14 mouse cellular contexts compared by ENCODE assay signal in the genomic region with DNA sequence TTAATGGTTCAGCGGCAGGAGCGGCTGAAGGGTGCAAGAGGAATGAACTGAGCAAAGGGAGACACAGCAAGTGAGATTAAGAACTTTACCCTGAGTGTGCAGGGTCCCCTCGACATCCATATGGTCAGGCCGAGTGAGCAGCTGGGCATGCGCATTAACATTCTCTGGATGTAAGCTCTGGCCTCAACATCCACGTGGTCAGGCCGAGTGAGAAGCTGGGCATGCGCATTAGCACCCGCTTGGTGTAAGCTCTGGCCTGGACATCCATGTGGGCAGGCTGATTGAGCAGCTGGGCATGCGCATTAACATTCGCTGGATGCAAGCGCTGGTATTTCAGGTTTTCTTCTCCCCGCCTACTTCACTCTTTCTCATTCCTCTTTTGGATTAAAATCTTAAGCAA. TPM values are rescaled to one million over a fixed set of nuclear protein-coding genes. Genes with fewer than 3 reads are reported as not detected.
DNase-seq lines count a peak whose midpoint lies in the region; ATAC-seq and TF ChIP-seq lines count a peak whose summit lies in the region.
"Had no signal": no experiment of that assay in that cellular context is flagged by ENCODE, and none has a peak within 500 bp of the region (broad histone marks: within the 10 kb centered on the region; RNA-seq: fewer than 3 reads in every experiment).

No protein-coding gene starts in this region.

- H3K4me3 ChIP-seq in testis, adult 2 months (ENCODE audit: control insufficient read depth, low read depth, low read length) = peak overlapping the region; percentile 80
- H3K4me3 ChIP-seq in hindbrain, embryonic 16.5 days (ENCODE audit: low read length) = no peak overlapping the region
- H3K4me3 ChIP-seq in intestine, embryonic 16.5 days (ENCODE audit: low read length) = no peak overlapping the region
- H3K4me3 ChIP-seq: lung, embryonic 15.5 days had no signal

- no peak overlapping the region for H3K27ac ChIP-seq in testis, adult 2 months (ENCODE audit: control insufficient read depth, insufficient read depth, low read depth, low read length)
- H3K27ac ChIP-seq in hindbrain, embryonic 16.5 days (ENCODE audit: low read depth, low read length) = no peak overlapping the region
- no peak overlapping the region for H3K27ac ChIP-seq in intestine, embryonic 16.5 days (ENCODE audit: low read length)
- H3K27ac ChIP-seq: lung, embryonic 15.5 days had no signal

- H3K9ac ChIP-seq in hindbrain, embryonic 16.5 days (ENCODE audit: low read depth, low read length) = no peak overlapping the region
- H3K9ac ChIP-seq in intestine, embryonic 16.5 days (ENCODE audit: low read depth, low read length) = no peak overlapping the region
- H3K9ac ChIP-seq: lung, embryonic 15.5 days had no signal

- peak; percentile 86 for ATAC-seq in hindbrain, embryonic 16.5 days
- no peak for ATAC-seq in granulocyte monocyte progenitor cell, adult 5-6 weeks (replicated peaks; ENCODE audit: poor library complexity, severe bottlenecking)
- ATAC-seq in intestine, embryonic 16.5 days = no peak

- no peaks in the 10 kb centered on the region for H3K36me3 ChIP-seq in testis, adult 2 months (ENCODE audit: control insufficient read depth, insufficient read depth, low read length)
- no peaks in the 10 kb centered on the region for H3K36me3 ChIP-seq in hindbrain, embryonic 16.5 days (ENCODE audit: control insufficient read depth, insufficient read depth, low read length)
- no peaks in the 10 kb centered on the region for H3K36me3 ChIP-seq in intestine, embryonic 16.5 days (ENCODE audit: control insufficient read depth, insufficient read depth, low read length)
- H3K36me3 ChIP-seq: lung, embryonic 15.5 days had no signal

- peak; percentile 65; the same call in 1 of the 2 replicates for TF ChIP-seq POLR2A in testis, adult 2 months (IDR thresholded peaks at IDR 0.05; ENCODE audit: control insufficient read depth, low read depth, low read length)

- DNase-seq in testis, postnatal 10 days (ENCODE audit: low spot score) = no peak
- DNase-seq in neural tube, embryonic 10.5 days (ENCODE audit: extremely low spot score, low spot score) = peak; percentile 20
- peak; percentile 27 for DNase-seq in urinary bladder, postnatal 25 days (ENCODE audit: low spot score)
- no peak for DNase-seq in spleen, postnatal 36 days (ENCODE audit: low spot score in 2 of 2)
- DNase-seq: cerebellum, postnatal 25 days had no signal

- H3K4me2 ChIP-seq in hindbrain, embryonic 16.5 days (ENCODE audit: low read length) = no peak overlapping the region
- H3K4me2 ChIP-seq in intestine, embryonic 16.5 days (ENCODE audit: low read depth, low read length) = no peak overlapping the region
- H3K4me2 ChIP-seq: lung, embryonic 15.5 days had no signal

- no peaks in the 10 kb centered on the region for H3K27me3 ChIP-seq in testis, adult 2 months (ENCODE audit: control insufficient read depth, insufficient read depth, low read length)
- no peaks in the 10 kb centered on the region for H3K27me3 ChIP-seq in hindbrain, embryonic 16.5 days (replicated peaks; ENCODE audit: control insufficient read depth, insufficient read depth, low read length)
- H3K27me3 ChIP-seq in intestine, embryonic 16.5 days (replicated peaks; ENCODE audit: control insufficient read depth, insufficient read depth, low read length) = no peaks in the 10 kb centered on the region
- H3K27me3 ChIP-seq: lung, embryonic 15.5 days had no signal

- no peaks in the 10 kb centered on the region for H3K9me3 ChIP-seq in hindbrain, embryonic 16.5 days (ENCODE audit: control insufficient read depth, low read length)
- no peaks in the 10 kb centered on the region; the same call in 1 of the 2 replicates for H3K9me3 ChIP-seq in intestine, embryonic 16.5 days (ENCODE audit: control insufficient read depth, low read length)
- H3K9me3 ChIP-seq: lung, embryonic 15.5 days had no signal

- no peaks in the 10 kb centered on the region; the same call in 1 of the 2 replicates for H3K4me1 ChIP-seq in testis, adult 2 months (ENCODE audit: control insufficient read depth, insufficient read depth, low read length)
- H3K4me1 ChIP-seq in hindbrain, embryonic 16.5 days (ENCODE audit: control insufficient read depth, insufficient read depth, low read depth, low read length) = no peaks in the 10 kb centered on the region
- 0 out of 2 replicates have a peak, but pooled peaks cover 4% of the 10 kb centered on the region for H3K4me1 ChIP-seq in intestine, embryonic 16.5 days (ENCODE audit: control insufficient read depth, insufficient read depth, low read length)
- H3K4me1 ChIP-seq: lung, embryonic 15.5 days had no signal

- 56% methylated on average over 13 of the region's 13 CpGs for WGBS in hindbrain, embryonic 16.5 days
- 79% methylated on average over 13 of the region's 13 CpGs for WGBS in intestine, embryonic 16.5 days

- no peak for TF ChIP-seq CTCF in testis, adult 2 months (IDR thresholded peaks at IDR 0.05; ENCODE audit: control insufficient read depth, insufficient read depth, insufficient replicate concordance, low read depth, low read length)

RNA-seq across cellular contexts. Expression of a gene that starts 12.4 kb away (rescaled TPM):
- 0.61 and 1.3 TPM in 2 replicates for polyA plus RNA-seq in testis, adult 2 months (2012; rRNA removed)
- polyA plus RNA-seq in hindbrain, embryonic 16.5 days (2015; fragmentation: Nextera tagmentation; extraction: Ambion mirVana) = not detected in 2 replicates
- not detected in 2 replicates for total RNA-seq in granulocyte monocyte progenitor cell, adult 5-6 weeks (2014; fragmentation: Nextera tagmentation)
- not detected in 2 replicates for total RNA-seq in granulocyte monocyte progenitor cell, adult 5-6 weeks (2017)
- 0.20 TPM in 1 of 2 replicates, not detected in the other for polyA plus RNA-seq in intestine, embryonic 16.5 days (2015; fragmentation: Nextera tagmentation; extraction: Ambion mirVana)
- total RNA-seq: hematopoietic stem cell, adult 5-6 weeks; layer of hippocampus, postnatal 14 days had no signal
- polyA plus RNA-seq: adrenal gland, adult 2 months; neural tube, embryonic 14.5 days had no signal

RNA-seq across cellular contexts. Expression of a gene that starts 25.4 kb away (rescaled TPM):
- 1.9 TPM in 1 of 2 replicates, not detected in the other for polyA plus RNA-seq in testis, adult 2 months (2012; rRNA removed)
- polyA plus RNA-seq in hindbrain, embryonic 16.5 days (2015; fragmentation: Nextera tagmentation; extraction: Ambion mirVana) = not detected in 2 replicates
- not detected in 2 replicates for total RNA-seq in granulocyte monocyte progenitor cell, adult 5-6 weeks (2014; fragmentation: Nextera tagmentation)
- not detected in 2 replicates for total RNA-seq in granulocyte monocyte progenitor cell, adult 5-6 weeks (2017)
- 0.95 and 2.1 TPM in 2 replicates for polyA plus RNA-seq in intestine, embryonic 16.5 days (2015; fragmentation: Nextera tagmentation; extraction: Ambion mirVana)
- total RNA-seq: adrenal gland, adult 2 months; hematopoietic stem cell, adult 5-6 weeks; layer of hippocampus, postnatal 14 days had no signal
- polyA plus RNA-seq: adrenal gland, adult 2 months; lung, embryonic 15.5 days; neural tube, embryonic 14.5 days had no signal

RNA-seq across cellular contexts. Expression of a gene that starts 49.2 kb away (rescaled TPM):
- polyA plus RNA-seq in testis, adult 2 months (2012; rRNA removed) = 98.8 and 102 TPM in 2 replicates
- polyA plus RNA-seq in hindbrain, embryonic 16.5 days (2015; fragmentation: Nextera tagmentation; extraction: Ambion mirVana) = not detected in 2 replicates
- not detected in 2 replicates for total RNA-seq in granulocyte monocyte progenitor cell, adult 5-6 weeks (2014; fragmentation: Nextera tagmentation)
- not detected in 2 replicates for total RNA-seq in granulocyte monocyte progenitor cell, adult 5-6 weeks (2017)
- 1.3 and 2.4 TPM in 2 replicates for polyA plus RNA-seq in intestine, embryonic 16.5 days (2015; fragmentation: Nextera tagmentation; extraction: Ambion mirVana)
- total RNA-seq: adrenal gland, adult 2 months; hematopoietic stem cell, adult 5-6 weeks; layer of hippocampus, postnatal 14 days had no signal
- polyA plus RNA-seq: adrenal gland, adult 2 months had no signal

Comparison
In these comparisons a context has a peak if more than half of its experiments do, and no peak if none do; other contexts are left out.
1. DNase-seq: peak in neural tube, embryonic 10.5 days (single experiment) and urinary bladder, postnatal 25 days (single experiment); none in testis, postnatal 10 days (single experiment) and spleen, postnatal 36 days (0 of 2).
2. RNA of a gene that starts 49.2 kb away (polyA plus RNA-seq): 98.8 to 102 TPM in testis, adult 2 months; 1.3 to 2.4 TPM in intestine, embryonic 16.5 days and not detected in hindbrain, embryonic 16.5 days; every median in the first group is over 10 times any median in the second.